Mouse (Mus musculus) urinary bladder, postnatal 36 days (tissue): Measurements from ENCODE around the gene B3gnt9.
A peak's percentile ranks its signal among the peaks of the same experiment; 100 is the strongest.
"Not testable (repeated sequence)": the region's sequence is repeated elsewhere in the genome, so short reads cannot be mapped to it uniquely, and the experiment has no call there.

Experiments used
- DNase-seq, 2 experiments: peaks; one replicate each; pipeline ENCODE4 v3.0.0; 2022; ENCODE audit warnings: low spot score in 2 of 2, mixed read lengths in 1 of 2

B3gnt9 gene

DNA sequence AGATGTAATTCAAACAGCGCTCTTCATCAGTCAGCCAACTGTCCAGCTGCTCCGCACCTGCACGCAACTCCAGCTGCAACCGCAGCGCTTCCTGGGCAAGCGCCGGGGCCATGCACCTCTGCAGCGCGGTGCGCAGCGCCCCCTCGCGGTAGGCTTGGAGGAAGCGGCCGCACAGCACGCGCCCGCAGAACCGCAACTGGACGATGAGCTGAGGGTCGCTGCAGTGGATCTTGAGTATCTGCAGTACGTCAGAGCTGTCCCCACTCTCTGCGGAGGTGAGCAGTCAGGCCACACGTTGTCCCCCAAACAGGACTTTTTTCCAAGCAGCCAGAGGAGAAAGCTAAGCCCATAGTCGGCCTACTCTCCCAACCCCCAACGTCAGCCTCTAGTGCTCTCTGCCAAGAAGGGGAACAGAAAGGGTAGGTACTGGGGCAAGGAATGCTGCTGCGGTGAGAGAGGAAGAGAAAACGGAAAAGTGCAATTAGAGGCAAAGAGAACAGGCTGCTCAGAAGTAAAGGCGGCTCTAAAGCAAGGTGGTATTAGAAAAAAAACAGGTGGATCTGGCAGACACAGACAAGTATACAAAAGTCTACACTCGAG lies 4.9 kb upstream of the B3gnt9 start:
- DNase-seq: peak; percentile 50 to 60

DNA sequence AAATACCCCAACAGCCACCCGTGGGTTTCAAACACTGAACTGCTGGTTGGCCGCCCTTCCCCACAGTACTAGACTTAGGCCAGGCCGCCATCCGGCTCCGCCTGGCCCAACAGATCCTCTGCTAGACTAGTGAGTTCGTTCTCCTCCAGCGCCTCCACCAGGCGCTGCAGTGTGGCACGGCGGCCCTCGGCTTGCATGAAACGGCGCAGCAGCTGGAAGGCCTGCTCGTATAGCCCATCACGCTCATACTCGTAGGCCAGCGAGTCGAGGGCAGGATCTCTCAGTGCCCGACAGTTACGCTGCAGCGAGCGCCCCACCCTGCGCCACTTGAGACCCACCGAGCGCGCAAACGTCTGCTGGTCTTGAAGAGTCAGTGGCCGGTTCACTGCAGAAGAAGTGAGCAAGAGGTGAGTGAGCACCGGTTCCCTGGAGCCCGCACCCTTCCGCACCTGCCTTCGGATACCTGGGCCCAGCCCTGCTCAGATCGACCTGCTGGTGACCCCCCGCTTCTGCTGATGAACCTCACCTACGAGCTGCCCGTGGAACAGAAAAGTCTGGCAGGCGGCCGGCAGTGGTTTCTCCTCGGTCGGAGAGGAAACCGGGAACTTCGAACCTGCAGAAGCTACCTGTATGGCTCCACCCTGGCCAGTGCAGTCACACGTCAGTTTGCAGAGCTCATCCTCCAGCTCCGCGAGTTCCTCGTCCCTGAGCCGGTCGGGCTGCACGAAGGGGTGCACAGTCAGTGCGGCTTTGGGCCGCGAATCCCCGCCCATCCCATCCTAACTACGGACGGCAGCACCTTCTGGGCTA lies 4.2 kb upstream of the B3gnt9 start:
- DNase-seq: no peak

DNA sequence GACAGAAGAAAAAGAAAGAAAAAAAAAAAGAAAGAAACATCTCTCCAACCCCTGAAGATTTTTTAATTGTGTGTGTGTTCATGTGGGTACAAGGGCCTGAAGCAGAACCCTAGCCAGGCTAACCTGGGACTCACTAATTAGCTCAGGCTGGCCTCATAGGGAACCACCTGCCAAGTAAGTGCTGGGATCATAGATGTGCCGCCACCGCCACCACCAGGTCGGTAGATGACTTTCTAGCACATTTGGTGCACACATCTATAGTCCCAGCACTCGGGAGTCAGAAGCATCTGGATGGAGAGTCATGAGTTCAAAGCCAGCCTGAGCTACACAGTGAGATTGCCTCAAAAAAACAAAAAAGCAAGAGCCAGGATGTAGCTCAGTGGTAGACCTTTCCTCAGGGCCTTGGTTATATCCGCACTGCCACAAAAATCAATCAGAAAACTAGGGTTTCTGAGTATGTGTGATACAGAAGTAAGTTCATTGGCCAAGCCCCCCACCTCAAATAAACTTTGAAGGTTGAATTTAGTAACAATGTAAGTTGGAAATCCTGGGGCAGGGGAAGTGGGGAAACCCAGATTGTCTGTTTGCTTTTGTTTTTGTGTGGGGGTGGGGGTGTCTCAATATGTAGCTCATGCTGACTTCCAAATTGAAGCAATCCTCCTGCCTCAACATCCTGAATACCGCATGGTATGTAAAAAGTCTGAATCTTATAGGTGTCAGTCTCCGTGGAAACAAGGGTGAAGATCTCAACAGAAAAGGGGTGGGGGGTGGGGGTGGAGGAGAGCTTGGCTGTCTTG lies 2.6 kb upstream of the B3gnt9 start:
- no peak for DNase-seq

DNA sequence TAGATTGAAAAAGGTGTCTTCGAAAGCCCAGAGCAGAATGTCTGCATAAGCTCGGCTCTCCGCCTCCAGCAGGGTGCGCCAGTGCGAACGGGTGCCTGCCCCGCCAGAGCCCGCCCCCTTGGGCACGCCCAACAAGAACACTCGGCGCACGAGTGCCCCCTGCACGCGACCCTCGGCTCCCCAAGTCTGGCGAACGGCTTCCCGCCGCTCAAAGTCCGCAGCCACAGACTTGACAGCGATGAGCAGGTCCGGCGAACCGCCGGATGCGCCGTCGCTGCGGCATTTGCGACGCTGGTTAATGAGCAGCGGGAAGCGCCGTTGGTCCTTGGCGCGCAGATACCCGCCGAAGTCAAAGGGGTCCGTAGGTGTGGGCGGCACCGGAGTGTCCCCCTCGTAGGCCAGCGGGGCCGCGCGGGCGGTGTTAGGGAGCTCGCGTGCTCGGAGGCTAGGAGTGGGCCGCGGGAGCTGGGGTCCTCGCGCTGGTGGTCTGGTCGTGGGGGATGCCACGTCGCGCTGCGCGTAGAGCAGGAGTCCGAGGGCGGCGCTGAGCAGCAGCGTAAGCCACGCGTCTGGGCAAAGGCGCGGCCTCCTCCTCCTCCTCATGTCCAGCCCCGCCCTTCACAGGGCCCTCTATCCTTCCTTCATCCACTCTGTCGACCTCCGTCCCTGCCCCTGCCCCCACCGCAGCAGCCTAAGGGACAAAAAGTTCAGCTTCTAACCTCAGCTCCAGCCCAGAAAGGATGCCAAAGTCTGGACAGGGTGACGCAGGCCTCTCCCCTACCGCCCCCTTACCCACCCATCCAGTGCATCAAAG lies 594 bp downstream of the B3gnt9 start:
- DNase-seq: peak; percentile 81 to 89

DNA sequence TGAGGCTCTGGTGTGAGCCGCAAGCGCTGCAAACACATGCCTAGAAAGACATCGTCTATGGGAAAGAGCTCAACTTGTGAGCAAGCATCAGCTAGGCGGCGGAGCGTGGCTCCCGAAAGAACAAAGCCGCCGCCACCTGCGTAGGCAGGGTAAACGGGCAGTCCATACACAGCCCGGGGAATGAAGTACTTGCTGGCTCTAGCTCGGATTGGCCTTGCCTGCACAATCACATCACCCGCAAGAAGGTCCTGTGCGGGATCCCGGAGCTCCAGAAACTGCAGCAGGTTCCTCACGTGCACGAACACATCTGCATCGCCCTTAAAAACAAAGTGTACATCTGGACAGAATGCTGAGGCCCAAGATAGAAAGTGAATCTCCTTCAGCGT lies 1.2 kb downstream of the B3gnt9 start:
- no peak for DNase-seq

DNA sequence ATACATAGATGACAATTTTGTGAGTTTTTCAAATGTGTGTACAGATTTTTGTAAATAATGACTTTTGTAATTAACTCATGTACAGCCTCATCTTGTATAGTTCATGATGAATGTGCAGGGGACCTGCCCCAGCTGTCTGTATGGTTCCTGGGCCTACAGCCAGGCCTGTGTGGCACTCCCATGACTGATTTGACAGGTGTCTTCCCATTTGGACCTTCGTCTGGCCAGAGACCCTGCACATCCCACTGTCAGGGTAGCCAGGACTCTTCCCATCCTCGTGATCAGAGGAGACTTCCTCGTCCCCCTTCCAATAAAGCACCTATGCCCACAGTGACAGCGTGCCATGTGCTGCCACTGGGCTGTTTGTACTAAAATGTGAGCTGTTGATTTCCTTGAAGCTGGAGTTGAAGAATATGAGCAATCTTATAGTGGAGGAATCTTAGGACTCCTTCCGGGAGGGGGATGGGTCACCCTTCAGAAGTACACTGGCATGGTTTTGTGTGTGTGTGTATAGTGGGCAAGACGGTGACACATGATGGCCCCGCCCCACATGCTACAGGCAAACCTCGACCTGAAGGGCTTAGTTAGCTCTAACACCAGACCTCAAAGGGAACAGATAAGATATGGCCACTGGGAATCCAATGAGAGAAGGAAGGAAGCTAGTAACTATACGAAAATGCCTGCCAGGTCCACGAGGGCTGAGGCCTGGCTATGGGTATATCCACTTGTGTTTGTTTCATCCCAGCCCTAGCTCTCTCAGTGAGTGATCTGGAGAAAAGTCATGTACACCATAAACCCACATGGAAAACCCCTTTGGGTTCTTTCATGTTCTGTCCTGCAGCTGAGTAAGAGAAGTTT lies 2.0 kb downstream of the B3gnt9 start:
- DNase-seq: no peak

DNA sequence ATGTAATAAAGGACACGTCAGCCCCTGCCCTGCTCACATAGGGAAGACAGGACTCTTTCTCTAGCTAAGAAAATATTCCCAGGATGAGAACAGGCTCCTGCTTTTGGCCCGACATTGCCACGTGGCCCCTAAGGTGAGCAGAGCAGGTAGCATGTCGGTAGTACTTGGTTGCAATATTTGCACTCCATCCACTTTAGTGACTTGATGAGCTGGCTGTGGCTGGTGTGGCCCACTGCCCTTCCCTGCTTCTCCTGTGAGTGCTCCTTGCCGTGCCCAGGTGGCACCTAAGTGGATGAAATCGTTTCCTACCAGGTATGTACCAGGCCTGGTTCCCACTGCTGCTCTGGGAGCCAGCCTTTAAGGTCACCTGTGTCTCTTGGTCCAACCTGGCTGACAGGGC lies 3.0 kb downstream of the B3gnt9 start:
- DNase-seq: no peak

DNA sequence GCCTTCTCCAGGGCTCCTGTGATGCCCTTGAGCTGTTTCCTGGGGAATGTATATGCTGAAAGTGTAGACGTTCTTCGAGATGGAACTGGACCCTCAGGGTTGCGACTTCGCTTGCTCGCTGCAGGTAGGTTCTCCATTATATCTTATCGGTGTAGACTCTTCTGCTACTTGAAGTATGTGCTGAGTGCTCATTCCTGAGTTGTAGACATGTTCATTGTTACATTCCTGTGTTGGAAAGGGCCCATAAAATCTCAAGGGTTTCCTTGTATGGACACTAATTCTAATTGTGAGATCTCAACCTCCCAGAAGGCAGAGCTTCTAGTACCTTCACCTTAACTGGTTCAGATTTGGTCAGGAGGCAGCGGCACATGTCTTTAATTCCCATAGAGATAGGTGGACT lies 13.9 kb downstream of the B3gnt9 start:
- DNase-seq: no peak

DNA sequence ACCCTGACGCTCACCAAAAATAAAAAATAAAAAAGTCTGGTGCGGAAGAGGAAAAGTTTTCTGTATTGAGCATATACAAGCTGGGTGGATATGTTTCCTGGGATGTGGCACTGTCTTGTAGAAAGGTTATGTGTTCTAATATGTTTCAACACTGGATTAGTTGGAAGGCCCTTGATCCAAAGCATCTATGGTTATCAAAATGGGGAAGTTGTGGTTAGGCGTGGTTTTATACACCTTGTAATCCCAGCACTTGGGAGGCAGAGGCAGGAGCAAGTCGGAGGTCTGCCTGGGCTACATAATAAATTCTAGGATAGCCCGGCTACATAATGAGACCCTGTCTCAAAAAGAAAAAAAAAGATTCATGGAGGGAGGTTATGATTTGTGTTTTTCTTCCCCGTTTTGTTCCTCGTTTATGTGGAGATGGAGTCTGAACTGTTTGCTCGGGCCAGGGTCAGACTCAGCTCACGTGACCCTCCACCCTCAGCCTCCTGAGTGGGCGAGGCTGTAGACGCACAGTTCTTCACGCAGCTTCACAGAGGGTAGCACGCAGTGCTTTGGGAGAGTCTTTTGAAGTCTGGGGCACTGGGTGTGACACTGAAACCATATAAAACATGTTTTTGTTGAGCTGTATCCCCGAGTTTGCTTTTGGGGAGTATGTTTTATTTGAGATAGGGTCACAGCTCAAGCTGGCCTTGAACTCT lies 17.4 kb downstream of the B3gnt9 start:
- DNase-seq: no peak

DNA sequence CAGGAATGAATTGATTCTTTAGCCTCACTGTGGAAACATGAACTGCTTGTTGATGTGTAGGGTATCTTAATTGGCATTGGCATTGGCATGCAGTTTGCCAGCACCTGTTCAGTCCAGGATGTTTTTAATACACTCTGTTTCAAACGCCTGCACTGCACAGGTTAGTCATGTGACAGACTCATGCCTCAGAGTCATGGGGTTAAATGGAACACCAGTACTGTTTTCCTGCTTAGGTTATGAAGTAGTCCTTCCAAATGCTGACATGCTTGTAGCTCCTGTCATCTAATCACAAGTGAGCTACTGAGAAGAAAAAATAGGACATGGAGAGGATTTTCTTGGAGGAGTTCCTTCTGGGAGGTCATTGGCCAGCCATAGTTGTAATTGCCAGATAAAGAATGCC lies 19.7 kb downstream of the B3gnt9 start:
- no peak for DNase-seq

DNA sequence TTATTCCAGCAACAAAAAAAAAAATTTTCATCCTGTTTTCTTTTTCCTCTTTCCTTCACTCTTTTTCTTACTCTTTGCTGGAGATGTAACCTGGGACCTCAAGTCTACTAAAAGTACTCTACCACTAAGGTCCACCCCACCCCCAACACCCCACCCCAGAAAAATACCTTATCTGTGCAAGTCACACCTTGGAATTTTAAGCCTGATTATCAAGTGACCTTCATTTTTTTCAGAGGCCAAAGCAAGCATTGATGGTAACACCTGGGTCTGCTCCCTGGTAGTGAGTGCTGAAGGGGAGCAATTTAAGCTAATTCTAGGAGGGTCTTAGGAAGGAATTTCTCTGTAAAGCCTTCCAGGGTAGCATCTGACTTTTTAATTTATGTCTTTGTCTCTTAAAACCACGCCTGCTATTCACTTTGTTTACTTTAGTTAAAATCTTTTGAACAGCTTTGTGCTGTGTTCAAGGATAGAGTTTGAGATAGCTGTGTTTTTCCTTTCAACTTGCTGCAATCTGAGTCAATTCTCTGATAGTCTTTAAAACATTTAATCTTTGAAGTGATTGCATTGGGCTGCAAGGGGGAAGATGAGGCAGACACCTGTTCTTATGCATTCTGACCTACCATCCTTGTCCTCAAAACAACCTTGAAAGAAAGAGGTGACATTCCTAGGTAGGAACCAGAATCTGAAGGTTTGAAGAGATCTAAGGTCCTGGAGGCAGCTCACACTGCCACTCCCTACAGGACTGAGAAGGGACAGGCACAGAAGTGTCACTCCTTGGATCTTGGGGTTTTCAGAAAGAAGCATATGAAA lies 21.6 kb downstream of the B3gnt9 start:
- DNase-seq: no peak

DNA sequence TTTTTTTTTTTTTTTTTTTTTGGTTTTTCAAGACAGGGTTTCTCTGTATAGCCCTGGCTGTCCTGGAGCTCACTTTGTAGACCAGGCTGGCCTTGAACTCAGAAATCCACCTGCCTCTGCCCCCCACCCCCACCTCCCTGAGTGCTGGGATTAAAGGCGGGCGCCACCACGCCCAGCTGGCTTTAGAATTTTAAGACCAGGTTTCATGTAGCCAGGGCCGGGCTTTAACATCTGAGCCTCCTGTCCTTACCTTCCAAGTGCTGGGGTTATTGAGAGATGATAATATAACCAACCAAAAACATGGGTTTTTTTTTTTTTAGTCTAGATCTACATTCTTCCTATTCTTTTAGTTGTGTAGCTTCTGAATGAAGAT lies 22.6 kb downstream of the B3gnt9 start:
- DNase-seq: not testable (repeated sequence)

DNA sequence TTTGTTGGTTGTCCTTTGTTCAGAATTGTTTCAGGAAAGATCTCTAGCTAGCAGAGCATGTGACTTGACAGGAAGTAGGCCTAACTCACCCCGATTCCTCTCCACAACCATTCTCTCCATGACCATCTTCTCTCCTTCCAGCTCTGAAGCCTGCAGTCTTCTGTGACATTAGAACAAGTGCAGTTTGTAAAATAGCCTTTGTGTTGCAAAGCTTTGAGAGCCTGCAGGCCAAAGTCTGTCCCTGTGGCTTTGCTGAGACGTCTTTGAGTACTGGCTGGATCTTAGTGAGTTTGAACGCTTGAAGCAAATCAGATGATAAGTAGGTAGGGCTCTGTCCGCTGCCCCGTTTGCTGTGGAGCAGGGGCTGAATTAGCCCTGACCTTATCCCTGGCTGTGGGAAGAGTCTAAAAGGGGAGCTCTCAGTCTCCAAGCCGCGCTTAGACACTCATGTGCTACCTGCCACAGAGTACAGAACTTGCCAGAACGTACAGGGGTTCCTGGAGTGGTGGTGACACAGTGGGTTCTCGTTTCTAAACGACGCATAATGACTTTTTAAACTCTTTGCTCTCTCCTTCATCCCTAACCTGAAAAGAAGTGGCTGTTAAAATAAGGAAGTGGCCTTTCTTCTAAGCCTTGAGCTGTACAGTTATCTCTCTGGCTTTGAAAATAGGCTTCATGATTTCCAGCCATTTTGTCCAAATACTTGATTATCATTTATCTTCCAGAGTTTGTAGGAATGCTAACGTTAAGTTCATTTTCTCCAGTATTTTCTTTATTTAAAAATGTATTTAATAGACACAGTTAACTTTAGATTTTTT lies 23.2 kb downstream of the B3gnt9 start:
- no peak for DNase-seq

DNA sequence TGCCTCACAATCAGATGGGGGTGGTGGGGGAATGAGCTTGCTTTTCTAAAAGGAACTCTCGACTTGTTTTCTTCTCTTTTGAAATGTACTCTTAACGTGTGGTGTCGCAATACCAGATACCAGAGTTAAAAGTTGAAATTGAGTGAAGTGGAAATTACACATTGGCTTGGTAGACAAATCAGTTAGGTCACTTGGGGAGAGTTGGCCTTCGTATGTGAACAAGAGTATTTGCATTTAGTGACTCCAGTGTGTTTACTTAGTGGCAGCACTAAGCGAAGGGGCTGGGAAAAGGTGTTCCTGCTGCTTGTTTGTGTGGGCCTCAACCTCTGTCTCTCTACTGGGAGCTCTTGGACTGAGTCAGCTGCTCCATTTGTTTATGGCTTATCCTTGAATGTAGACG lies 29.0 kb downstream of the B3gnt9 start:
- no peak for DNase-seq

DNA sequence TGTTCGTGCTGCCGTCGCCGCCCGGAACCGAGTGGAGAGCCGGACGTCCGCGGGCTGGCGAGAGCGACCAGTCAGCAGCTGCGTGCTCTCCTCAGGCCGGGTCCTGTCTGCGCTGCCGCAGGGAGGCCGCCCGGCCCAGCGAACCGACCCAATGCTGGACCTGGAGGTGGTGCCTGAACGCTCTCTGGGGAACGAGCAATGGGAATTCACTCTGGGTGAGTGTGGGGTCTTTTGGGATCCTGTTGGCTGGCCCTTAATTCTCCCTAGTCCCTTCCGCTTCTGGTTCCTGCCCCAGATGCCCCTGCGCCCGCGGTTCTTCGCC lies 29.7 kb downstream of the B3gnt9 start:
- no peak for DNase-seq

DNA sequence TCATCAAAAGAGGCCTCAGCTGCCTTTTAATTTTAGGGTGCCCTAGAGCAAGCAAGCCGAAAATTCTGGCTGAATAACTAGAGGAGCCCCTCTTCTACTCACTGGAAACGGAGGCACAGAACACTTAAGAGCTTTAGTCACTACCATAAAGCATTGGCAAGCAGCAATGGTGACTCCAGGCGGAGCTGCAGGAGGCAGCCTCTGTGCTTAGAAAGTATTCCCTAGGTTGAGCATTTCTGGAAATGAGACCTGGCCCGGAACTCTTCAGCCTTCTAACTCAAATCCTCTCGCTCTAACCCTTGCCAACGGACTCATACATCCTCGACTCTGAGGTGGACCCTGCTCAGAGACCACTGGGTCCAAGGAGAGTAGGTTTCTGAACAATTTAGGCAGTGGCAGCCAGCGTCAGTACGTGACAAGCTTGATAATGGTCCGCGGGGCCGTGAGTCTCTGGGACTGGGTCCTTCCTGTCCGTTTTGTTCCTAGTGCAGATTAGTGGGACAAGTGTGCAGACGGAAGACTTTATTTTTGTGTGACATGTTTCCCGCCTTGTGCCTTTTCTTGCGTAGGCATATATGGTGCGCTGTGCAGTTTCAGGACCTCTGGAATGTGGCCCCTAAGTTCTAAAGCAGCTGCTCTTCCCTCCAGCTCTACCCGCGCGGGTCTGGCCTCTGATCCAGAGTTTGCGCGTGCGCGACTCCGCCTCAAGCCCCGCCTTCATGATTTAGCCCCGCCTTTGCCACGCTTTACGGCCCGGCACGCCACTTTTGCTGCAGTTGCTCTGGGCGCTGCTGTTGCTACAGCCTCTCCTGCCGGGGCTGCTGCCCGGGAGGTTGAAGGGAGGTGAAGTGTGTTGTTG lies 30.3 kb downstream of the B3gnt9 start, which contains the start of gene D230025D16Rik:
TSS of gene D230025D16Rik (plus strand) at position 733 of the 859 bp plus-strand sequence.
- peak; percentile 96 for DNase-seq

DNA sequence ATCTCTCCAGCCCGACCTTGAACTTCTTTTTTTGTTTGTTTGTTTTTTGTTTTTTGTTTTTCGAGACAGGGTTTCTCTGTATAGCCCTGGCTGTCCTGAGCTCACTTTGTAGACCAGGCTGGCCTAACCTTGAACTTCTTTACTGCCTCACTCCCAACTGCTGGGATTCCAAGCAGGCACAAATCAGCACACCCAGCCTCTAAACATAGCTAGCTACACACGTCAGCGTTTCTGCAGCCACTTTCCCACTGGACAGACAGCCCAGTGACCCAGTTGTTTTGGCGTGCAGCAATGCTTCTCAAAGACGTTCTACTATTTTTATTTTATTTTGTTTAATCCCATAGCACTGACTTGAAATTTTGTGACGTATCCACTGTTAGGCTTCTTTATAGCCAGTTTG lies 31.1 kb downstream of the B3gnt9 start:
- DNase-seq: no peak
